Mouse (Mus musculus) neural tube, embryonic 11.5 days (tissue): Measurements from ENCODE around the gene Olfr120. TPM values are rescaled to one million over a fixed set of nuclear protein-coding genes. Genes with fewer than 3 reads are reported as not detected.
"Not testable (repeated sequence)": the region's sequence is repeated elsewhere in the genome, so short reads cannot be mapped to it uniquely, and the experiment has no call there.

Source experiments
- ATAC-seq: fragments of 200-750 bp; cut with Nextera tagmentation; 2 replicates; pipeline ENCODE4 v1.8.0; 2017; ENCODE audit warnings: moderate number of reproducible peaks, mild to moderate bottlenecking, moderate TSS enrichment, moderate library complexity; ENCODE audit not compliant: insufficient read depth, low FRiP score, low TSS enrichment
- DNase-seq: peaks from one replicate; pipeline ENCODE4 v3.0.0-alpha.2; 2015; ENCODE audit warnings: low spot score
- H3K27ac ChIP-seq: fragments of 300-500 bp; sonication (generic); 2 replicates; pipeline ENCODE4 v1.5.1; 2014; ENCODE audit warnings: low read depth, mild to moderate bottlenecking, low read length
- H3K27me3 ChIP-seq: fragments of 300-500 bp; sonication (generic); 2 replicates; pipeline ENCODE4 v1.6.1; 2014; ENCODE audit warnings: mild to moderate bottlenecking, low read length, mixed read lengths; ENCODE audit not compliant: control insufficient read depth, insufficient read depth
- H3K36me3 ChIP-seq: fragments of 300-500 bp; sonication (generic); 2 replicates; pipeline ENCODE4 v1.6.1; 2014; ENCODE audit warnings: mild to moderate bottlenecking, low read length, moderate library complexity, mixed read lengths; ENCODE audit not compliant: control insufficient read depth, insufficient read depth
- H3K4me1 ChIP-seq: fragments of 300-500 bp; sonication (generic); 2 replicates; pipeline ENCODE4 v1.6.1; 2014; ENCODE audit warnings: low read length, mixed read lengths; ENCODE audit not compliant: control insufficient read depth, insufficient read depth
- H3K4me2 ChIP-seq: fragments of 300-500 bp; sonication (generic); 2 replicates; pipeline ENCODE4 v1.6.1; 2014; ENCODE audit warnings: low read depth, mild to moderate bottlenecking, moderate library complexity
- H3K4me3 ChIP-seq: fragments of 300-500 bp; sonication (generic); 2 replicates; pipeline ENCODE4 v1.5.1; 2014; ENCODE audit warnings: low read depth, low read length
- H3K9ac ChIP-seq: fragments of 300-500 bp; sonication (generic); 2 replicates; pipeline ENCODE4 v1.6.1; 2014; ENCODE audit warnings: mild to moderate bottlenecking, low read length
- H3K9me3 ChIP-seq: fragments of 300-500 bp; sonication (generic); 2 replicates; pipeline ENCODE4 v1.6.1; 2016; ENCODE audit warnings: low read length; ENCODE audit not compliant: control insufficient read depth
- WGBS: fragments of 180-500 bp; shearing (Covaris S2); extraction: QIAGEN DNeasy Blood & Tissue Kit; methylation state at CpG from one replicate; pipeline ENCODE4 v1.1.7; 2014; 5-methylcytosine and 5-hydroxymethylcytosine counted together
- polyA plus RNA-seq: library from polyadenylated mRNA; unstranded; fragments of >200 nt; fragmentation: Nextera tagmentation; extraction: Ambion mirVana; gene quantifications from 2 replicates; pipeline ENCODE4 v1.2.1, GENCODE M21; 2014

Olfr120 gene
- polyA plus RNA-seq = not detected in 2 replicates

- Histone ChIP-seq H3K27me3 (no peaks in the 10 kb centered on the region), H3K9ac (no peak within 1 kb of the TSS), H3K9me3 (no peaks in the 10 kb centered on the region), H3K27ac (no peak within 1 kb of the TSS), H3K4me2 (no peak within 1 kb of the TSS), H3K36me3 (no peaks in the 10 kb centered on the region), H3K4me3 (no peak within 1 kb of the TSS), H3K4me1 (no peaks in the 10 kb centered on the region)
- ATAC-seq (no peak), DNase-seq (no peak)
- 76% methylated on average over 1 of the region's 1 CpGs for WGBS
Observed at GRCm38 (mm10) chr17:37721508-37721907, at the start of gene Olfr120. TSS of gene Olfr120 (plus strand) at chr17:37721808.

DNA sequence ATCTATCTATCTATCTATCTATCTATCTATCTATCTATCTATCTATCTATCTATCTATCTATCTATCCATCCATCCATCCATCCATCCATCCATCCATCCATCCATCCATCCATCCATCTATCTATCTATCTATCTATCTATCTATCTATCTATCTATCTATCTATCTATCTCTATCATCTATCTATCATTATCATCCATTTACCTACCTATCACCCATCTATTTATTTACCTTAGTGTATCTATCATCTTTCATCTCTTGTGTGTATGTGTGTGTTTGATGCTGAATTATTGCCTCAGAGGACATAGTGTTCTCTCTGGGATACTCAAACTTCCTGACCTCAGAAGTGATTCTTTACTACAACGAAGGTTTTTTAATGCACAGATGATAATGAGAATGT is 25.3 kb upstream of the Olfr120 start, which contains the start of gene Olfr119:
Gene Olfr119, plus strand, starts transcription at position 301 of the 400 bp plus-strand sequence.
- not testable (repeated sequence) for H3K4me3 ChIP-seq, H3K4me1 ChIP-seq, H3K36me3 ChIP-seq, DNase-seq, H3K27ac ChIP-seq, H3K9me3 ChIP-seq, ATAC-seq, H3K4me2 ChIP-seq, H3K27me3 ChIP-seq, H3K9ac ChIP-seq
- WGBS = 73% methylated on average over 1 of the region's 1 CpGs

GRCm38 (mm10) chr17:37738070-37738469 is 16.5 kb downstream of the Olfr120 start:
- no peak overlapping the region for H3K27ac ChIP-seq
- DNase-seq = no peak
- no peak overlapping the region for H3K9ac ChIP-seq
- no peaks in the 10 kb centered on the region for H3K4me1 ChIP-seq
- 57% methylated on average over 7 of the region's 7 CpGs for WGBS
- H3K36me3 ChIP-seq = no peaks in the 10 kb centered on the region
- no peaks in the 10 kb centered on the region for H3K9me3 ChIP-seq
- H3K4me3 ChIP-seq = no peak overlapping the region
- no peak for ATAC-seq
- H3K4me2 ChIP-seq = no peak overlapping the region
- no peaks in the 10 kb centered on the region for H3K27me3 ChIP-seq

DNA sequence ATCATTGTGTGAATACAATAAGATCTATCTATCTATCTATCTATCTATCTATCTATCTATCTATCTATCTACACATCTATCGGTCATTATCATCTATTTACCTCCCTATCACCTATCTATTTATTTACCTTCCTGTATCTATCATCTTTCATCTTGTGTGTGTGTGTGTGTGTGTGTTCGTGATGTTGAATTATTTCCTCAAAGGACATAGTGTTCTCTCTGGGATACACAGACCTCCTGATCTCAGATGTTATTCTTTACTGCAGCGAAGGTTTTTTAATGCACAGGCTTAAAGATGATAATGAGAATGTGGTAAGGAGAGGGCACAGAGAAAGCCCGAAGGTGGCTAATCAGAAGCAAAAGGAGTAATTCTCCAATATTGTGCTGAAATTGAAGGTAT is 46.7 kb downstream of the Olfr120 start, which contains the start of gene Olfr122:
Gene Olfr122, plus strand, starts transcription at position 301 of the 400 bp plus-strand sequence.
- no peaks in the 10 kb centered on the region for H3K27me3 ChIP-seq
- H3K27ac ChIP-seq = no peak within 1 kb of the TSS
- WGBS = 86% methylated on average over 4 of the region's 4 CpGs
- no peak within 1 kb of the TSS for H3K4me3 ChIP-seq
- H3K4me2 ChIP-seq = no peak within 1 kb of the TSS
- ATAC-seq = no peak
- no peaks in the 10 kb centered on the region for H3K9me3 ChIP-seq
- H3K36me3 ChIP-seq = no peaks in the 10 kb centered on the region
- H3K9ac ChIP-seq = no peak within 1 kb of the TSS
- no peaks in the 10 kb centered on the region for H3K4me1 ChIP-seq
- no peak for DNase-seq

Other genes with a start within 250 kb of the Olfr120 start
- gene H2-M2, start 238.3 kb upstream of the Olfr120 start, polyA plus RNA-seq = not detected in 2 replicates
- gene Olfr110, start 229.3 kb upstream of the Olfr120 start, polyA plus RNA-seq = not detected in 2 replicates
- not detected in 2 replicates for gene Olfr111, start 213.8 kb upstream of the Olfr120 start, polyA plus RNA-seq
- not detected in 2 replicates for gene Olfr112, start 152.4 kb upstream of the Olfr120 start, polyA plus RNA-seq
- gene Olfr113, start 144.1 kb upstream of the Olfr120 start, polyA plus RNA-seq = not detected in 2 replicates
- gene Olfr114, start 129.1 kb upstream of the Olfr120 start, polyA plus RNA-seq = not detected in 2 replicates
- not detected in 2 replicates for gene Olfr115, start 94.7 kb upstream of the Olfr120 start, polyA plus RNA-seq
- gene Olfr116, start 94.6 kb upstream of the Olfr120 start, polyA plus RNA-seq = not detected in 2 replicates
- not detected in 2 replicates for gene Olfr117, start 58.0 kb upstream of the Olfr120 start, polyA plus RNA-seq
- not detected in 2 replicates for gene Olfr118, start 54.8 kb upstream of the Olfr120 start, polyA plus RNA-seq
- not detected in 2 replicates for gene Olfr119, start 25.2 kb upstream of the Olfr120 start, polyA plus RNA-seq
- not detected in 2 replicates for gene Olfr121, start 27.0 kb downstream of the Olfr120 start, polyA plus RNA-seq
- gene Olfr122, start 46.8 kb downstream of the Olfr120 start, polyA plus RNA-seq = not detected in 2 replicates
- gene Olfr123, start 71.7 kb downstream of the Olfr120 start, polyA plus RNA-seq = not detected in 2 replicates
- gene Olfr124, start 78.1 kb downstream of the Olfr120 start, polyA plus RNA-seq = not detected in 2 replicates
- gene Olfr125, start 111.1 kb downstream of the Olfr120 start, polyA plus RNA-seq = not detected in 2 replicates
- not detected in 2 replicates for gene Olfr126, start 125.7 kb downstream of the Olfr120 start, polyA plus RNA-seq
- not detected in 2 replicates for gene Olfr127, start 178.6 kb downstream of the Olfr120 start, polyA plus RNA-seq
- not detected in 2 replicates for gene Olfr128, start 198.7 kb downstream of the Olfr120 start, polyA plus RNA-seq
- not detected in 2 replicates for gene Olfr761, start 231.3 kb downstream of the Olfr120 start, polyA plus RNA-seq